Mouse (Mus musculus): ENCODE measurements around the gene Nt5c2. TPM values are rescaled to one million over a fixed set of nuclear protein-coding genes. Genes with fewer than 3 reads are reported as not detected.
A peak's percentile ranks its signal among the peaks of the same experiment; 100 is the strongest.

The Nt5c2 gene
- polyA plus RNA-seq, 1 experiment from 2014 or later = 47.4 TPM

DNA sequence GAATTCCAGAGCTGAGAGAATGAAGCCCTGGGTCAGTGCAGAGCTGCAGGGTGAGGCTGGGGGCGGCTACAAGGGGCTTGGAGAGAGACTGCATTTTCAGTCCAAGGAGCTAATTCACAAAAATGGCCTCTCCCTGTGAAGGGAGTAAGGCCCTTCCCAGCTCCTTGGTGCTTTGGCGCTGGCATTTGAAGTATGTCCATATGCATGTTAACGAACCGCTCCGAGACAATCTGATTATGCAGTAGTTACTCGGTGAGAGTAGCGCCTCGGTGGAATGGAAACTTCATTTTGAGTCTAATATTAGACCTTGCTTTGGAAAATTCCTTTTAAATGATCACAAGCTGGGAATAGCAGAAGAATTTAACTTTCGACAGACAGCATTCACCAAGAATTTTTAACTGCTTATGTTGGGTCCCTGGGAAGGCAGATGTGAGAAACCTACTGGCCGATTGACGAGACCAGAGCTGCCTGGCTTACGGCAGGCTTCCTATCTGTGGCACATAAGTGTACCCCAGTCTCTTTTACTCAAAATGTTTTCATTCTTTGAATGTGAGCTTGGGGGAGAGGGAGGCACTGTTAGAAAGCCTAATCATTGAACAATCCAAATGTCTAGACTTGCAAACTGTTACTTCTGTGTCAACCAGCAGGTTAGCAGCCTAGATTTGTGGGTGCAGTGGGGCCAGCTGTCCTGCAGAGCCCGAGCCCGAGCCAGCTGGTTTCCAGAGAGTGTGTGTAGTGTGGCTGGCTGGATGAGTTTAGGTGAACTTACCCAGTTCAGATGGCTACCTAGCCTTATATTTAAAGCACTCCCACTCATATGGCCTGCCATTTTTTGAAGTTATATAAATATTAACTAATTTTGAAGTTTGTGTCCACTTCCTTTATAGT, 166.3 kb downstream of the Nt5c2 start:
- H3K9ac ChIP-seq (ENCODE audit: low read depth, low read length) = peak overlapping the region; percentile 42
- H3K9me3 ChIP-seq (replicated peaks; ENCODE audit: control insufficient read depth, low read length) = no peaks in the 10 kb centered on the region
- H3K27ac ChIP-seq (ENCODE audit: low read length) = peak overlapping the region; percentile 90
- peaks cover 51% of the 10 kb centered on the region for H3K4me1 ChIP-seq (ENCODE audit: control insufficient read depth, low read depth, low read length)
- WGBS (ENCODE audit: insufficient replicate concordance) = 63% methylated on average over 14 of the region's 14 CpGs
- H3K4me2 ChIP-seq (ENCODE audit: low read depth, low read length) = peak overlapping the region; percentile 35
- no peaks in the 10 kb centered on the region for H3K36me3 ChIP-seq (ENCODE audit: control insufficient read depth, insufficient read depth)
- no peak overlapping the region for H3K4me3 ChIP-seq (ENCODE audit: low read depth, low read length)
- peak; percentile 55 for ATAC-seq (ENCODE audit: low read depth)
- H3K27me3 ChIP-seq (ENCODE audit: control insufficient read depth, insufficient read depth, low read depth, low read length) = no peaks in the 10 kb centered on the region

GRCm38 (mm10) chr19:46846459-46846858, 168.5 kb downstream of the Nt5c2 start:
- peak overlapping the region; percentile 90 for H3K27ac ChIP-seq (ENCODE audit: low read length)
- WGBS (ENCODE audit: insufficient replicate concordance) = 29% methylated on average over 5 of the region's 5 CpGs
- peak; percentile 44 for ATAC-seq (ENCODE audit: low read depth)
- H3K4me1 ChIP-seq (ENCODE audit: control insufficient read depth, low read depth, low read length) = peaks cover 51% of the 10 kb centered on the region
- H3K9ac ChIP-seq (ENCODE audit: low read depth, low read length) = peak overlapping the region; percentile 41
- no peaks in the 10 kb centered on the region for H3K9me3 ChIP-seq (replicated peaks; ENCODE audit: control insufficient read depth, low read length)
- no peak overlapping the region for H3K4me3 ChIP-seq (ENCODE audit: low read depth, low read length)
- no peaks in the 10 kb centered on the region for H3K36me3 ChIP-seq (ENCODE audit: control insufficient read depth, insufficient read depth)
- no peaks in the 10 kb centered on the region for H3K27me3 ChIP-seq (ENCODE audit: control insufficient read depth, insufficient read depth, low read depth, low read length)
- peak overlapping the region; percentile 38 for H3K4me2 ChIP-seq (ENCODE audit: low read depth, low read length)

- Histone ChIP-seq H3K4me1 (ENCODE audit: control insufficient read depth, low read depth, low read length) (peaks cover 50% of the 10 kb centered on the region), H3K9ac (ENCODE audit: low read depth, low read length) (peak overlapping the region; percentile 41; the same call in 1 of the 2 replicates), H3K9me3 (replicated peaks; ENCODE audit: control insufficient read depth, low read length) (no peaks in the 10 kb centered on the region)
These were observed 168.9 kb downstream of the Nt5c2 start for GRCm38 (mm10) chr19:46846056-46846455.

DNA sequence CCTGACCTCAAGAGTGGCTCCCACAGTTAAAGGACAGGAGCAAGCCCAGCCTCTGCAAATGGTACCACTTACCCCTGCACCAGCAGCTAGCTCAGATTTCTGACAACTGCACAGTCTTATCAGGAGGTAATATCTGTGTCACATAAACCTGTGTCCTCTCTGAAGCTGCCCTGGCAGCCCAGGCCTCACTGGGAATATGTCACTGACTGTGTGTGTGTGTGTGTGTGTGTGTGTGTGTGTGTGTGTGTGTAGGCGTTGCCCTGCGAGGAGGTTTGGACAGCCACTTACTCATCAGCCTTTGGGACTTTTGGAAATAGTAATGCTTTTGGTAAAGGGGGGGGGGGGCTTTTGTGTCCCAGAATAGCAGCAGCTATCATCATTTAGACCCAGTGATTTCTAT, 171.9 kb downstream of the Nt5c2 start:
- no peak overlapping the region for H3K27ac ChIP-seq (ENCODE audit: low read length)
- no peaks in the 10 kb centered on the region for H3K9me3 ChIP-seq (replicated peaks; ENCODE audit: control insufficient read depth, low read length)
- H3K27me3 ChIP-seq (ENCODE audit: control insufficient read depth, insufficient read depth, low read depth, low read length) = no peaks in the 10 kb centered on the region
- 66% methylated on average over 2 of the region's 2 CpGs for WGBS (ENCODE audit: insufficient replicate concordance)
- no peak overlapping the region for H3K4me3 ChIP-seq (ENCODE audit: low read depth, low read length)
- no peaks in the 10 kb centered on the region for H3K36me3 ChIP-seq (ENCODE audit: control insufficient read depth, insufficient read depth)
- ATAC-seq (ENCODE audit: low read depth) = no peak
- no peak overlapping the region for H3K4me2 ChIP-seq (ENCODE audit: low read depth, low read length)
- H3K4me1 ChIP-seq (ENCODE audit: control insufficient read depth, low read depth, low read length) = peaks cover 27% of the 10 kb centered on the region
- no peak overlapping the region for H3K9ac ChIP-seq (ENCODE audit: low read depth, low read length)

More at GRCm38 (mm10) chr19:46846056-46846455, 168.9 kb downstream of the Nt5c2 start:
- Histone ChIP-seq H3K27me3 (ENCODE audit: control insufficient read depth, insufficient read depth, low read depth, low read length) (no peaks in the 10 kb centered on the region), H3K36me3 (ENCODE audit: control insufficient read depth, insufficient read depth) (no peaks in the 10 kb centered on the region), H3K27ac (ENCODE audit: low read length) (peak overlapping the region; percentile 90), H3K4me3 (ENCODE audit: low read depth, low read length) (no peak overlapping the region), H3K4me2 (ENCODE audit: low read depth, low read length) (peak overlapping the region; percentile 38)
- WGBS (ENCODE audit: insufficient replicate concordance) = 80% methylated on average over 7 of the region's 7 CpGs
- ATAC-seq (ENCODE audit: low read depth) = no peak

GRCm38 (mm10) chr19:46841016-46841415, 173.9 kb downstream of the Nt5c2 start:
- H3K4me2 ChIP-seq (ENCODE audit: low read depth, low read length) = no peak overlapping the region
- WGBS (ENCODE audit: insufficient replicate concordance) = 76% methylated on average over 4 of the region's 4 CpGs
- no peak for ATAC-seq (ENCODE audit: low read depth)
- H3K4me3 ChIP-seq (ENCODE audit: low read depth, low read length) = no peak overlapping the region
- H3K27ac ChIP-seq (ENCODE audit: low read length) = no peak overlapping the region
- H3K36me3 ChIP-seq (ENCODE audit: control insufficient read depth, insufficient read depth) = no peaks in the 10 kb centered on the region
- no peak overlapping the region for H3K9ac ChIP-seq (ENCODE audit: low read depth, low read length)
- H3K27me3 ChIP-seq (ENCODE audit: control insufficient read depth, insufficient read depth, low read depth, low read length) = no peaks in the 10 kb centered on the region
- H3K9me3 ChIP-seq (replicated peaks; ENCODE audit: control insufficient read depth, low read length) = no peaks in the 10 kb centered on the region
- H3K4me1 ChIP-seq (ENCODE audit: control insufficient read depth, low read depth, low read length) = peaks cover 7% of the 10 kb centered on the region

DNA sequence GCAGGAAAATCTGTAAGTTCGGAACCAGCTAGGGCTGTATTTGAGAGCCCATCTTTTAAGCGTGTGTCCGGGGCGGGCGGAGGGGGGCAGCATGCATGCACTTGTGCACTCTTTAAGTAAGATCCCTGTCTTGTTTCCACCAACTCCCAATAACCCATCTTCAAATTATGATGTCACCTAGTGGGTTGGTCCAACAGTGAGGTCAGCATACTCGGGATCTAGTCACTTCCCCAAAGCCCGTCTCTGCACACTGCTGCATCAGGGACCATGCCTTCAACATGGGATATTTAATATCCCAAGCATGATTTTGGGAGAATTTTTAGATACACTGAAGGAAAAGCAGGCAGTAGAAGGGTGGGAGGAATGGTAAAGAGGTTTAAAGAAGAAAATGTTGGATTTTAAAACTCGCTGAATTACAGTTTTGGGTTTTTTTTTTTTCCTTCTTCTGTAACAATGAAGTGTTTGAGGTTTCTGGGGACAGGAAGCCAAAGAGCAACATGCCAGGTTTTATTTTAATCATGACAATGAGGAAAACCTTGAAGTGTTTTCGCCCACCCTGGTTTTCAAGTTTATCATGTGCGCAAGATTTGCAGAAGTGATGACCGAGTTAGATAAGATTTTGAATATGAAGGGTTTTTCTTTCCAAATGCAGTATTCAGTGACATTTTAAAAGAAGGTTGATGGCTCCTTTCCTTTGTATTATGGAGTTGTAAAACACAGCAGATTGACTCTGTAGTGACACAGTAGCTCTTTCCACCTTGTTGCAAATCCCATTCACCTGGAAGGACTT, 177.5 kb downstream of the Nt5c2 start:
- no peak for ATAC-seq (ENCODE audit: low read depth)
- no peaks in the 10 kb centered on the region; the same call in 1 of the 2 replicates for H3K4me1 ChIP-seq (ENCODE audit: control insufficient read depth, low read depth, low read length)
- H3K9me3 ChIP-seq (replicated peaks; ENCODE audit: control insufficient read depth, low read length) = no peaks in the 10 kb centered on the region
- H3K27ac ChIP-seq (ENCODE audit: low read length) = no peak overlapping the region
- H3K27me3 ChIP-seq (ENCODE audit: control insufficient read depth, insufficient read depth, low read depth, low read length) = no peaks in the 10 kb centered on the region
- no peak overlapping the region for H3K4me2 ChIP-seq (ENCODE audit: low read depth, low read length)
- no peak overlapping the region for H3K4me3 ChIP-seq (ENCODE audit: low read depth, low read length)
- WGBS (ENCODE audit: insufficient replicate concordance) = 56% methylated on average over 11 of the region's 11 CpGs
- no peak overlapping the region for H3K9ac ChIP-seq (ENCODE audit: low read depth, low read length)
- H3K36me3 ChIP-seq (ENCODE audit: control insufficient read depth, insufficient read depth) = no peaks in the 10 kb centered on the region

GRCm38 (mm10) chr19:46836085-46836484, 178.9 kb downstream of the Nt5c2 start:
- no peaks in the 10 kb centered on the region for H3K9me3 ChIP-seq (replicated peaks; ENCODE audit: control insufficient read depth, low read length)
- no peak overlapping the region for H3K27ac ChIP-seq (ENCODE audit: low read length)
- H3K36me3 ChIP-seq (ENCODE audit: control insufficient read depth, insufficient read depth) = no peaks in the 10 kb centered on the region
- ATAC-seq (ENCODE audit: low read depth) = no peak
- H3K27me3 ChIP-seq (ENCODE audit: control insufficient read depth, insufficient read depth, low read depth, low read length) = no peaks in the 10 kb centered on the region
- no peak overlapping the region for H3K9ac ChIP-seq (ENCODE audit: low read depth, low read length)
- no peaks in the 10 kb centered on the region; the same call in 1 of the 2 replicates for H3K4me1 ChIP-seq (ENCODE audit: control insufficient read depth, low read depth, low read length)
- WGBS (ENCODE audit: insufficient replicate concordance) = 79% methylated on average over 3 of the region's 3 CpGs
- no peak overlapping the region for H3K4me3 ChIP-seq (ENCODE audit: low read depth, low read length)
- no peak overlapping the region for H3K4me2 ChIP-seq (ENCODE audit: low read depth, low read length)

DNA sequence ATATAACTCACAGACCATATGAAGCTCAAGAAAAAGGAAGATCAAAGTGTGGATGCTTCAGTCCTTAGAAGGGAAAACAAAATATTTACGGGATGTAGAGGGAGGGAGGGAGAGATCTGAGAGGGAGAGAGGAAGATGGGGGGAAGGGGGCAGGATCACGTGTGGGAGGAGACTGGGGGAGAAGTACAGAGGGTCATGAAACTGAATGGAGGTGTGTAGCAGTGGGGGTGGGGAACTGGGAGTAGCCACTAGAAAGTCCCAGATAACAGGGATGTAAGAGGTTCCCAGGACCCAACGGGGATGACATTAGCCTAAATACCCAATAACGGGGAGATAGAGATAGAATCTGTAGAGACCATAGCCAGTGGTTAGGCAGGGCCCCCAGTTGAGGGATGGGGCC, 179.6 kb downstream of the Nt5c2 start:
- no peak for ATAC-seq (ENCODE audit: low read depth)
- no peak overlapping the region for H3K4me2 ChIP-seq (ENCODE audit: low read depth, low read length)
- no peaks in the 10 kb centered on the region for H3K9me3 ChIP-seq (replicated peaks; ENCODE audit: control insufficient read depth, low read length)
- 66% methylated on average over 4 of the region's 4 CpGs for WGBS (ENCODE audit: insufficient replicate concordance)
- H3K9ac ChIP-seq (ENCODE audit: low read depth, low read length) = no peak overlapping the region
- H3K4me1 ChIP-seq (ENCODE audit: control insufficient read depth, low read depth, low read length) = no peaks in the 10 kb centered on the region; the same call in 1 of the 2 replicates
- H3K36me3 ChIP-seq (ENCODE audit: control insufficient read depth, insufficient read depth) = no peaks in the 10 kb centered on the region
- no peak overlapping the region for H3K4me3 ChIP-seq (ENCODE audit: low read depth, low read length)
- no peaks in the 10 kb centered on the region for H3K27me3 ChIP-seq (ENCODE audit: control insufficient read depth, insufficient read depth, low read depth, low read length)
- no peak overlapping the region for H3K27ac ChIP-seq (ENCODE audit: low read length)
